Mouse (Mus musculus) urinary bladder, postnatal 14 days (tissue): ENCODE results near the gene Slc22a20.
A peak's percentile ranks its signal among the peaks of the same experiment; 100 is the strongest.

Source experiments
- DNase-seq: peaks from one replicate; pipeline ENCODE4 v3.0.0; 2021; ENCODE audit warnings: low spot score

Slc22a20 gene

GRCm38 (mm10) chr19:5923990-5924712 is 61.8 kb downstream of the Slc22a20 start:
- DNase-seq: peak; percentile 94

DNA sequence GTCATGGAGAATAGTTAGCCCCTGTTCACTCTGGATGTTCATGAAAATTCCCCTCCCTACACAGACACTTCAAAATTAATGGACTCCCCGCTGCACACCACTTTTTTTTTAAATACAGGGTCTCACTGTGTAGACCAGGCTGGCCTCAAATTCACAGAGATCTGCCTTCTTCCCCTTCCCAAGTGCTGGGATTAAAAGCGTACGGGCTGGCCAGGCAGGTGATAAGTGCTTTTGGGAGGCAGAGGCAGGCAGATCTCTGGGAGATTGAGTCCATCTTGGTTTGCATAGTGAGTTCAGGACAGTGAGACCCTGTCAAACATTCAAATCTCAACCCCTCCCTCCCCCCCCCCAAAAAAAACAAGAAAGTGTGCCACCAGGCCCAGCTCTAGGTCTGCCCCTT is 63.0 kb downstream of the Slc22a20 start:
- no peak for DNase-seq

DNA sequence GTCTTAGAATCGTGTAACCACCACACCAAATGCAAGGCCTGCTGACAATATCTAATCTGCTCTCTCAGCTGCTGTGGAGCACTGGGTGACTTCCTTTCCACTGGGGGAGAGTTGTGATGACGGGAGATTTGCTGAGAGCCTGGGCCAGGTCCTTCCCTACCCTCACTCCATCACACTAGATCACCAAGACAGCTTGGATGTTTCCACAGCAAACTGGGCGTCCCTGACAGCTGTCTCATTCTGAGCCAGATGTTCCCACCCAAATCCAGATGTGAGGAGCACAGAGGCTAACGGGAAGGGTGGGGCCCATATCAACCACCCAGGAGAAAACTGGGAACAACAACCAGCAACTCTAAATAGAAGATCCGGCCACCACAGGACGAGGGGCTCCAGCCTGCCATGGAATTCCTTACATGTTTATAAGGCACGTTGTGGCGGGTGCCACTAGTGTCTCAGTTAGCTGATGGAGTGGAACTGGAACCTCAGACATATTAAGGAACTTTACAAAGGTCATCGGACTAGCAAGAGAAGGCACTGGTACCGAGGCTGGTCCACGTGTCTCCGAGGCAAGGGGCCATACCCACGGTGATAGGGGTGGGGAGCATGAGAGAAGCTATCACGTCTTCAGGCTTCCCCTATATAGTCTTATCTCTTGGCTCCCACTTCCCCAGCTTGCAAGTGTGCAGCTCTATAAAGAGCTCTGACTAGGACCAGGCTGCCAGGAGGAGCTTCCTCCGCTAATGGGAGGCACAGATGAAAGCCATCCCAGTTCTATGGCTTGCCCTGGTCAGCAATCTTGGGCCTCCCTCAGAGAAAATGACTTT is 63.6 kb downstream of the Slc22a20 start:
- peak; percentile 41 for DNase-seq

- peak; percentile 43 for DNase-seq
Observed at GRCm38 (mm10) chr19:5921715-5922114, 64.2 kb downstream of the Slc22a20 start.
